Mouse (Mus musculus) lung, embryonic 15.5 days (tissue): ENCODE data around the gene Il16. TPM values are rescaled to one million over a fixed set of nuclear protein-coding genes. Genes with fewer than 3 reads are reported as not detected.

Experiments
- ATAC-seq: fragments of 200-750 bp; cut with Nextera tagmentation; 2 replicates; pipeline ENCODE4 v1.8.0; 2017; ENCODE audit warnings: moderate number of reproducible peaks, borderline replicate concordance; ENCODE audit not compliant: low FRiP score, low TSS enrichment; ENCODE audit errors: extremely low read depth
- H3K27ac ChIP-seq: fragments of 300-500 bp; sonication (generic); 2 replicates; pipeline ENCODE4 v1.5.1; 2015; ENCODE audit warnings: moderate library complexity, mild to moderate bottlenecking, inconsistent platforms
- H3K27me3 ChIP-seq: fragments of 300-500 bp; sonication (generic); 2 replicates; pipeline ENCODE4 v1.6.1; 2015; ENCODE audit warnings: inconsistent platforms
- H3K36me3 ChIP-seq: fragments of 300-500 bp; sonication (generic); 2 replicates; pipeline ENCODE4 v1.6.1; 2015; ENCODE audit warnings: inconsistent platforms
- H3K4me1 ChIP-seq: fragments of 300-500 bp; sonication (generic); 2 replicates; pipeline ENCODE4 v1.6.1; 2015; ENCODE audit warnings: inconsistent platforms
- H3K4me2 ChIP-seq: fragments of 300-500 bp; sonication (generic); 2 replicates; pipeline ENCODE4 v1.6.1; 2015; ENCODE audit warnings: inconsistent platforms, mild to moderate bottlenecking, moderate library complexity
- H3K4me3 ChIP-seq: fragments of 300-500 bp; sonication (generic); 2 replicates; pipeline ENCODE4 v1.5.1; 2015; ENCODE audit warnings: mild to moderate bottlenecking, inconsistent platforms
- H3K9ac ChIP-seq: fragments of 300-500 bp; sonication (generic); 2 replicates; pipeline ENCODE4 v1.6.1; 2015; ENCODE audit warnings: inconsistent platforms
- H3K9me3 ChIP-seq: fragments of 300-500 bp; sonication (generic); 2 replicates; pipeline ENCODE4 v1.6.1; 2016; ENCODE audit warnings: inconsistent platforms
- WGBS: fragments of 180-500 bp; shearing (Covaris S2); methylation state at CpG from one replicate; pipeline ENCODE4 v1.1.7; 2015; 5-methylcytosine and 5-hydroxymethylcytosine counted together
- polyA plus RNA-seq: library from polyadenylated mRNA; unstranded; fragments of >200 nt; fragmentation: Nextera tagmentation; extraction: Ambion mirVana; gene quantifications from 2 replicates; pipeline ENCODE4 v1.2.1, GENCODE M21; 2015

Gene Il16
- polyA plus RNA-seq, 1 experiment from 2014 or later: 5.5 TPM

GRCm38 (mm10) chr7:83734246-83734645 is 11.3 kb downstream of the Il16 start:
- 77% methylated on average over 3 of the region's 3 CpGs for WGBS
- Histone ChIP-seq H3K9me3 (no peaks in the 10 kb centered on the region), H3K4me3 (no peak overlapping the region), H3K27me3 (no peaks in the 10 kb centered on the region), H3K4me1 (peaks cover 26% of the 10 kb centered on the region), H3K9ac (no peak overlapping the region), H3K4me2 (no peak overlapping the region), H3K27ac (no peak overlapping the region), H3K36me3 (no peaks in the 10 kb centered on the region)
- ATAC-seq: no peak

- no peak overlapping the region for H3K4me2 ChIP-seq
- no peaks in the 10 kb centered on the region for H3K27me3 ChIP-seq
- ATAC-seq: no peak
These were observed 12.7 kb downstream of the Il16 start for GRCm38 (mm10) chr7:83732781-83733180.

GRCm38 (mm10) chr7:83731961-83732666 is 13.4 kb downstream of the Il16 start:
- H3K9me3 ChIP-seq: no peaks in the 10 kb centered on the region
- no peak overlapping the region for H3K4me2 ChIP-seq
- H3K27ac ChIP-seq: no peak overlapping the region
- 61% methylated on average over 15 of the region's 15 CpGs for WGBS
- no peak overlapping the region for H3K9ac ChIP-seq
- no peak for ATAC-seq
- no peaks in the 10 kb centered on the region for H3K27me3 ChIP-seq
- H3K36me3 ChIP-seq: no peaks in the 10 kb centered on the region
- H3K4me3 ChIP-seq: no peak overlapping the region
- H3K4me1 ChIP-seq: peaks cover 16% of the 10 kb centered on the region

More at GRCm38 (mm10) chr7:83732781-83733180, 12.7 kb downstream of the Il16 start:
- peaks cover 16% of the 10 kb centered on the region for H3K4me1 ChIP-seq
- H3K9me3 ChIP-seq: no peaks in the 10 kb centered on the region
- 82% methylated on average over 3 of the region's 3 CpGs for WGBS
- H3K36me3 ChIP-seq: no peaks in the 10 kb centered on the region
- H3K4me3 ChIP-seq: no peak overlapping the region
- H3K27ac ChIP-seq: no peak overlapping the region
- H3K9ac ChIP-seq: no peak overlapping the region

GRCm38 (mm10) chr7:83731297-83731696 is 14.2 kb downstream of the Il16 start:
- Histone ChIP-seq H3K4me1 (peaks cover 16% of the 10 kb centered on the region), H3K36me3 (no peaks in the 10 kb centered on the region), H3K9ac (no peak overlapping the region), H3K4me3 (no peak overlapping the region), H3K27ac (no peak overlapping the region), H3K9me3 (no peaks in the 10 kb centered on the region), H3K4me2 (no peak overlapping the region), H3K27me3 (no peaks in the 10 kb centered on the region)
- no peak for ATAC-seq
- WGBS: 50% methylated on average over 6 of the region's 6 CpGs

- H3K9ac ChIP-seq: no peak overlapping the region
- 49% methylated on average over 5 of the region's 5 CpGs for WGBS
- H3K27me3 ChIP-seq: no peaks in the 10 kb centered on the region
- H3K36me3 ChIP-seq: no peaks in the 10 kb centered on the region
- no peak for ATAC-seq
- H3K4me1 ChIP-seq: peaks cover 21% of the 10 kb centered on the region
- H3K4me2 ChIP-seq: no peak overlapping the region
- no peaks in the 10 kb centered on the region for H3K9me3 ChIP-seq
- no peak overlapping the region for H3K27ac ChIP-seq
- no peak overlapping the region for H3K4me3 ChIP-seq
These were observed 18.4 kb downstream of the Il16 start for GRCm38 (mm10) chr7:83726936-83727632.

- ATAC-seq: no peak
- Histone ChIP-seq H3K9ac (no peak overlapping the region), H3K36me3 (no peaks in the 10 kb centered on the region), H3K27me3 (no peaks in the 10 kb centered on the region), H3K9me3 (no peaks in the 10 kb centered on the region), H3K4me2 (no peak overlapping the region), H3K27ac (no peak overlapping the region), H3K4me1 (peaks cover 13% of the 10 kb centered on the region; the same call in 1 of the 2 replicates), H3K4me3 (no peak overlapping the region)
These were observed 19.7 kb downstream of the Il16 start for GRCm38 (mm10) chr7:83725801-83726200.

- H3K4me2 ChIP-seq: no peak overlapping the region
These were observed 21.0 kb downstream of the Il16 start for GRCm38 (mm10) chr7:83724541-83724940.

GRCm38 (mm10) chr7:83723954-83724353 is 21.6 kb downstream of the Il16 start:
- Histone ChIP-seq H3K4me3 (no peak overlapping the region), H3K27ac (no peak overlapping the region), H3K9ac (no peak overlapping the region), H3K9me3 (no peaks in the 10 kb centered on the region), H3K27me3 (no peaks in the 10 kb centered on the region), H3K4me1 (peaks cover 9% of the 10 kb centered on the region; the same call in 1 of the 2 replicates), H3K4me2 (no peak overlapping the region), H3K36me3 (no peaks in the 10 kb centered on the region)
- ATAC-seq: no peak

More at GRCm38 (mm10) chr7:83724541-83724940, 21.0 kb downstream of the Il16 start:
- WGBS: 46% methylated on average over 2 of the region's 2 CpGs
- no peak overlapping the region for H3K27ac ChIP-seq
- H3K9me3 ChIP-seq: no peaks in the 10 kb centered on the region
- no peak overlapping the region for H3K9ac ChIP-seq
- no peak for ATAC-seq
- no peaks in the 10 kb centered on the region for H3K27me3 ChIP-seq
- H3K4me1 ChIP-seq: peaks cover 9% of the 10 kb centered on the region; the same call in 1 of the 2 replicates
- H3K36me3 ChIP-seq: no peaks in the 10 kb centered on the region
- no peak overlapping the region for H3K4me3 ChIP-seq

- WGBS: 73% methylated on average over 8 of the region's 8 CpGs
- no peaks in the 10 kb centered on the region for H3K36me3 ChIP-seq
- H3K4me1 ChIP-seq: peaks cover 9% of the 10 kb centered on the region; the same call in 1 of the 2 replicates
- ATAC-seq: no peak
- H3K27me3 ChIP-seq: no peaks in the 10 kb centered on the region
- no peak overlapping the region for H3K9ac ChIP-seq
- no peaks in the 10 kb centered on the region for H3K9me3 ChIP-seq
- H3K27ac ChIP-seq: no peak overlapping the region
- H3K4me2 ChIP-seq: no peak overlapping the region
- no peak overlapping the region for H3K4me3 ChIP-seq
These were observed 22.3 kb downstream of the Il16 start for GRCm38 (mm10) chr7:83723221-83723620.

GRCm38 (mm10) chr7:83722485-83722884 is 23.0 kb downstream of the Il16 start:
- Histone ChIP-seq H3K4me2 (no peak overlapping the region), H3K9me3 (no peaks in the 10 kb centered on the region), H3K9ac (no peak overlapping the region), H3K27me3 (no peaks in the 10 kb centered on the region), H3K4me1 (peaks cover 11% of the 10 kb centered on the region; the same call in 1 of the 2 replicates), H3K27ac (no peak overlapping the region), H3K36me3 (no peaks in the 10 kb centered on the region), H3K4me3 (no peak overlapping the region)
- 82% methylated on average over 14 of the region's 14 CpGs for WGBS
- no peak for ATAC-seq

- WGBS: 67% methylated on average over 8 of the region's 8 CpGs
- H3K9me3 ChIP-seq: no peaks in the 10 kb centered on the region
- H3K27ac ChIP-seq: no peak overlapping the region
- H3K36me3 ChIP-seq: no peaks in the 10 kb centered on the region
- no peak overlapping the region for H3K9ac ChIP-seq
- no peak overlapping the region for H3K4me2 ChIP-seq
- H3K4me1 ChIP-seq: peaks cover 15% of the 10 kb centered on the region; the same call in 1 of the 2 replicates
- H3K4me3 ChIP-seq: no peak overlapping the region
- no peaks in the 10 kb centered on the region for H3K27me3 ChIP-seq
- no peak for ATAC-seq
These were observed 25.3 kb downstream of the Il16 start for GRCm38 (mm10) chr7:83720231-83720630.

- Histone ChIP-seq H3K27ac (no peak overlapping the region), H3K27me3 (no peaks in the 10 kb centered on the region), H3K9me3 (no peaks in the 10 kb centered on the region), H3K36me3 (no peaks in the 10 kb centered on the region), H3K9ac (no peak overlapping the region), H3K4me1 (0 out of 2 replicates have a peak, but pooled peaks cover 6% of the 10 kb centered on the region), H3K4me2 (no peak overlapping the region), H3K4me3 (no peak overlapping the region)
- WGBS: 63% methylated on average over 5 of the region's 5 CpGs
- no peak for ATAC-seq
These were observed 28.4 kb downstream of the Il16 start for GRCm38 (mm10) chr7:83717021-83717725.
